Mouse (Mus musculus): Measurements from ENCODE around the gene Pfkfb1.

The Pfkfb1 gene

DNA sequence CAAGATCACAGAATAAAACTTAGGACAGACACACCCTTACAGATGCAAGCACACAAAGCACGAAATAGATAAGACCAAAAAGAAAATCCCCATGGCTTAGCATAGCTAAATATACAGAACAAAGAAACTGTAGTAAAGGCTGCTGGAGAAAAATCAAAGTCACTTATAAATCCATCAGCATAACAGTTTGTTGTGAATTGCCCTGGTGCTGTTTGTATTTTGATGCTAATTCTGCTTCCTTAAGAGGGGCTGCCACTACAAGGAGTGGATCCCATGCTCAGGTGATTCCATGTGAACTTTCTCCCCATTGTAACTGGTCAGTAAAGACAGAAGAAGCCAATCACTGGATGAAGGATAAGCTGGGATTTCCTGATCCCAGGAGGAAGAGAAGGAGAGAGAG lies 89.5 kb downstream of the Pfkfb1 start:
- DNase-seq (ENCODE audit: low spot score in 2 of 2): no peak
